Mouse (Mus musculus): ENCODE measurements around the gene St6galnac5.

DNA sequence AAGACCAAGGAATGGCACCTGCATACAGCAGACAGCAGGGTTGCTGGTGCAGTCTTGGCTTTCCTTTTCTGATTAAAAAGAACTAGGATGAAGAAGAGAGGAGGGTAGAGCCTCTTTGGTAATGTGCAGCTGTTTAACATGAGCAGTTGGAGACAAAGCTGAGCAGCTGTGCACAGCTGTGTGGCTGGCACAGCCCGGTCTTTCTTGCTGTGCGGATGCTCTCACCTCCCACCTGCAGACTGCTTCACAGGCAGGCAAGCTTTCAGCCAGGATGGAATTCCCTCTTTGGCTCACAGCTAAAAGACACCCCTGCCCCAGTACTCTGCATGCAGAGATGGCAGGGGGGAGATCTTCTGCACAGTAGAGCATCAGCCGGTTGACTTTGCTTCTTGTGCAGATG lies 37.3 kb downstream of the St6galnac5 start:
- no peak for TF ChIP-seq USF1 (IDR thresholded peaks at IDR 0.05; ENCODE audit: low read depth, low read length)
- TF ChIP-seq POLR2A (IDR thresholded peaks at IDR 0.05; ENCODE audit: low read depth, low read length) = no peak
- no peak for TF ChIP-seq ZMIZ1 (IDR thresholded peaks at IDR 0.05; ENCODE audit: low read depth, low read length)
- no peak for TF ChIP-seq CTCF (conservative IDR thresholded peaks at IDR 0.05 in 1 of 2, IDR thresholded peaks at IDR 0.05 in 1 of 2; ENCODE audit: low read depth in 2 of 2, low read length in 2 of 2)
- TF ChIP-seq CHD2 (IDR thresholded peaks at IDR 0.05; ENCODE audit: low read length) = no peak
- TF ChIP-seq TCF12 (IDR thresholded peaks at IDR 0.05; ENCODE audit: low read depth, low read length) = no peak
- TF ChIP-seq MAX (IDR thresholded peaks at IDR 0.05; ENCODE audit: low read length) = no peak
- TF ChIP-seq TBP (conservative IDR thresholded peaks at IDR 0.05; ENCODE audit: low read depth, low read length) = no peak
- no peak for TF ChIP-seq ELF1 (IDR thresholded peaks at IDR 0.05; ENCODE audit: low read depth, low read length)
- no peak for TF ChIP-seq RAD21 (IDR thresholded peaks at IDR 0.05; ENCODE audit: low read depth, low read length)
- no peak for TF ChIP-seq UBTF (IDR thresholded peaks at IDR 0.05; ENCODE audit: low read depth, low read length)
- no peak for TF ChIP-seq ETS1 (conservative IDR thresholded peaks at IDR 0.05; ENCODE audit: low read depth, low read length)

All from CH12.LX (cell line).